Mouse (Mus musculus): ENCODE measurements around the gene Hsd11b2.
A peak's percentile ranks its signal among the peaks of the same experiment; 100 is the strongest.

Gene Hsd11b2

GRCm38 (mm10) chr8:105518436-105519313 lies at the start of gene Hsd11b2:
TSS of gene Hsd11b2 (plus strand) at chr8:105518755.
- DNase-seq, result peak; percentile 53

- DNase-seq, result peak; percentile 68
Observed at GRCm38 (mm10) chr8:105469041-105469695, 49.4 kb upstream of the Hsd11b2 start.

GRCm38 (mm10) chr8:105469816-105470215 lies 48.7 kb upstream of the Hsd11b2 start:
- DNase-seq, result no peak

- no peak for DNase-seq
Observed at GRCm38 (mm10) chr8:105470262-105470661, 48.3 kb upstream of the Hsd11b2 start.

- no peak for DNase-seq
Observed at GRCm38 (mm10) chr8:105470681-105471313, 47.8 kb upstream of the Hsd11b2 start.

- DNase-seq, result peak; percentile 88
Observed at GRCm38 (mm10) chr8:105471314-105472015, 47.1 kb upstream of the Hsd11b2 start, which contains the start of gene Tppp3. TSS of gene Tppp3 (minus strand) at chr8:105471526.

- no peak for DNase-seq
Observed at GRCm38 (mm10) chr8:105472414-105472932, 46.1 kb upstream of the Hsd11b2 start.

- no peak for DNase-seq
Observed at GRCm38 (mm10) chr8:105472983-105473382, 45.6 kb upstream of the Hsd11b2 start.

GRCm38 (mm10) chr8:105473816-105474606 lies 44.5 kb upstream of the Hsd11b2 start:
- no peak for DNase-seq

- DNase-seq, result no peak
Observed at GRCm38 (mm10) chr8:105474680-105475079, 43.9 kb upstream of the Hsd11b2 start.

GRCm38 (mm10) chr8:105475254-105475653 lies 43.3 kb upstream of the Hsd11b2 start:
- DNase-seq, result no peak

GRCm38 (mm10) chr8:105475742-105476141 lies 42.8 kb upstream of the Hsd11b2 start:
- no peak for DNase-seq

GRCm38 (mm10) chr8:105476161-105476560 lies 42.4 kb upstream of the Hsd11b2 start:
- no peak for DNase-seq

- no peak for DNase-seq
Observed at GRCm38 (mm10) chr8:105476628-105477413, 41.7 kb upstream of the Hsd11b2 start.

GRCm38 (mm10) chr8:105477792-105478191 lies 40.8 kb upstream of the Hsd11b2 start:
- no peak for DNase-seq

- no peak for DNase-seq
Observed at GRCm38 (mm10) chr8:105481013-105481412, 37.5 kb upstream of the Hsd11b2 start.

- no peak for DNase-seq
Observed at GRCm38 (mm10) chr8:105481453-105481852, 37.1 kb upstream of the Hsd11b2 start.

- DNase-seq, result no peak
Observed at GRCm38 (mm10) chr8:105482123-105482522, 36.4 kb upstream of the Hsd11b2 start.

- DNase-seq, result no peak
Observed at GRCm38 (mm10) chr8:105483212-105484029, 35.1 kb upstream of the Hsd11b2 start.

- DNase-seq, result no peak
Observed at GRCm38 (mm10) chr8:105484030-105484368, 34.6 kb upstream of the Hsd11b2 start.
